Mouse (Mus musculus): Measurements from ENCODE around the gene Tedc1.
A peak's percentile ranks its signal among the peaks of the same experiment; 100 is the strongest.
"Not testable (repeated sequence)": the region's sequence is repeated elsewhere in the genome, so short reads cannot be mapped to it uniquely, and the experiment has no call there.

The Tedc1 gene

GRCm38 (mm10) chr12:113152991-113153525, 3.2 kb upstream of the Tedc1 start:
- no peak for DNase-seq (ENCODE audit: low spot score)

GRCm38 (mm10) chr12:113153971-113154370, 2.2 kb upstream of the Tedc1 start:
- no peak for DNase-seq (ENCODE audit: low spot score)

- DNase-seq (ENCODE audit: low spot score), result no peak
These were observed 1.5 kb upstream of the Tedc1 start for GRCm38 (mm10) chr12:113154747-113155075.

- peak; percentile 56 for DNase-seq (ENCODE audit: low spot score)
These were observed 997 bp upstream of the Tedc1 start for GRCm38 (mm10) chr12:113155076-113155771.

- DNase-seq (ENCODE audit: low spot score), result no peak
These were observed 314 bp downstream of the Tedc1 start for GRCm38 (mm10) chr12:113156540-113156929.

GRCm38 (mm10) chr12:113157002-113157401, 781 bp downstream of the Tedc1 start:
- DNase-seq (ENCODE audit: low spot score), result peak; percentile 44

GRCm38 (mm10) chr12:113157521-113157920, 1.3 kb downstream of the Tedc1 start:
- DNase-seq (ENCODE audit: low spot score), result no peak

- no peak for DNase-seq (ENCODE audit: low spot score)
These were observed 1.8 kb downstream of the Tedc1 start for GRCm38 (mm10) chr12:113157971-113158370.

- DNase-seq (ENCODE audit: low spot score), result no peak
These were observed 7.4 kb downstream of the Tedc1 start for GRCm38 (mm10) chr12:113163561-113164006.

GRCm38 (mm10) chr12:113168031-113168536, 11.9 kb downstream of the Tedc1 start:
- no peak for DNase-seq (ENCODE audit: low spot score)

- DNase-seq (ENCODE audit: low spot score), result no peak
These were observed 20.9 kb downstream of the Tedc1 start for GRCm38 (mm10) chr12:113176960-113177725.

GRCm38 (mm10) chr12:113181020-113181419, 24.8 kb downstream of the Tedc1 start:
- DNase-seq (ENCODE audit: low spot score), result no peak

- DNase-seq (ENCODE audit: low spot score), result no peak
These were observed 28.7 kb downstream of the Tedc1 start for GRCm38 (mm10) chr12:113184945-113185344.

GRCm38 (mm10) chr12:113185442-113186291, 29.4 kb downstream of the Tedc1 start, which contains the start of gene Tmem121:
TSS of gene Tmem121 (plus strand) at chr12:113185930.
- peak; percentile 27 for DNase-seq (ENCODE audit: low spot score)

GRCm38 (mm10) chr12:113186326-113187010, 30.2 kb downstream of the Tedc1 start:
- DNase-seq (ENCODE audit: low spot score), result no peak

GRCm38 (mm10) chr12:113187011-113187375, 30.8 kb downstream of the Tedc1 start:
- no peak for DNase-seq (ENCODE audit: low spot score)

- DNase-seq (ENCODE audit: low spot score), result peak; percentile 38
These were observed 31.5 kb downstream of the Tedc1 start for GRCm38 (mm10) chr12:113187584-113188295.

GRCm38 (mm10) chr12:113188349-113189055, 32.3 kb downstream of the Tedc1 start:
- no peak for DNase-seq (ENCODE audit: low spot score)

GRCm38 (mm10) chr12:113193423-113193822, 37.2 kb downstream of the Tedc1 start:
- DNase-seq (ENCODE audit: low spot score), result no peak

- DNase-seq (ENCODE audit: low spot score), result not testable (repeated sequence)
These were observed 42.9 kb downstream of the Tedc1 start for GRCm38 (mm10) chr12:113199132-113199531.

Data from MN1 (cell line).